Mouse (Mus musculus) cerebellum, adult 2 months (tissue): ENCODE results near the gene Gm5134.

ENCODE experiments used
- CTCF ChIP-seq: fragments of 200-500 bp; IDR thresholded peaks from 2 replicates; pipeline ENCODE4 v1.5.1; 2011; ENCODE audit warnings: low read depth, mild to moderate bottlenecking, control low read depth, low read length, moderate library complexity, borderline replicate concordance; ENCODE audit not compliant: insufficient read depth
- POLR2A ChIP-seq: fragments of 200-500 bp; IDR thresholded peaks from 2 replicates; pipeline ENCODE4 v1.6.1; 2011; ENCODE audit warnings: low read length, control low read depth, borderline replicate concordance; ENCODE audit not compliant: insufficient read depth

DNA sequence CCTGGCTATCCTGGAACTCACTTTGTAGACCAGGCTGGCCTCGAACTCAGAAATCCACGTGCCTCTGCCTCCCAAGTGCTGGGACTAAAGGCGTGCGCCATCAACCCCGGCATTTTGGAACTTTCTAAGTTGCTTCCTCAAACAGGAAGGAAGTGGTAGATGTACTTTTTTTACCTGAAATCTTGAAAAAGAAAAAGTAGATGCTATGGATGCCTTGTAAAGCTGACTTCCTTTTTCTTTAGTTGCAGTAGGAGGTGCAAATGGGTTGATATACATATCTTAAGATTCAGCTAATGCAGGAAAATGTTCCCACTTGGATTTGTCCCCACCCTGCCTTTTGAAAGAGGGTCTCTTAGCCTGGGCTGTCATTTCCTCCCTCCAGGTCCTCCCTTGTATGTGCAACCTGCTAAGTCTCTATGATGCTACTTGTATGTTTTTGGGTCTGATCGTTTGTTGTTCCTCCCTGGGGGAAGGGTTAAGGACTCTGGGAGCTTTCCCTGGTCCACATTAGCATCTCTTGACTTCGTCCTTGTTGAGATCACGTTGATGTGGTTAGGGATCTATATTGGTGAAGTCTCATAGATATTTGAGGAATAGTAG is 79.8 kb downstream of the Gm5134 start:
- TF ChIP-seq POLR2A (no peak), CTCF (no peak)
